Mouse (Mus musculus): ENCODE data around the gene Ostm1. TPM values are rescaled to one million over a fixed set of nuclear protein-coding genes. Genes with fewer than 3 reads are reported as not detected.

Ostm1 gene
- polyA plus RNA-seq, 1 experiment: 13.9 TPM

- Histone ChIP-seq H3K79me2 (ENCODE audit: control insufficient read depth, insufficient read depth) (no peaks in the 10 kb centered on the region), H3K36me3 (ENCODE audit: control insufficient read depth, insufficient read depth) (no peaks in the 10 kb centered on the region), H3K4me2 (ENCODE audit: low read depth) (no peak overlapping the region), H3K27me3 (ENCODE audit: control insufficient read depth, insufficient read depth, insufficient read length) (peaks cover 9% of the 10 kb centered on the region), H3K4me3 (no peak overlapping the region), H3ac (ENCODE audit: control insufficient read depth, insufficient read length) (no peak overlapping the region)
- TF ChIP-seq POLR2AphosphoS2 (IDR thresholded peaks at IDR 0.05; ENCODE audit: insufficient read length, low read depth) (no peak), USF1 (IDR thresholded peaks at IDR 0.05; ENCODE audit: low read depth) (no peak), POLR2A (IDR thresholded peaks at IDR 0.05; ENCODE audit: insufficient read length, low read depth) (no peak), TCF3 (IDR thresholded peaks at IDR 0.05; ENCODE audit: insufficient read length, low read depth) (no peak), MYOG (IDR thresholded peaks at IDR 0.05; ENCODE audit: control insufficient read depth in 1 of 3, insufficient read depth in 1 of 3, insufficient read length in 2 of 3, low read depth in 2 of 3) (no peak), E2F4 (IDR thresholded peaks at IDR 0.05; ENCODE audit: insufficient read depth) (no peak), MAX (IDR thresholded peaks at IDR 0.05; ENCODE audit: low read depth) (no peak), CEBPB (IDR thresholded peaks at IDR 0.05; ENCODE audit: insufficient read depth, poor library complexity, severe bottlenecking) (no peak), REST (IDR thresholded peaks at IDR 0.05; ENCODE audit: insufficient read depth, insufficient read length) (no peak)
These were observed 139.9 kb downstream of the Ostm1 start for GRCm38 (mm10) chr10:42723275-42724232.

GRCm38 (mm10) chr10:42729607-42730006, 146.0 kb downstream of the Ostm1 start:
- no peak overlapping the region for H3K4me3 ChIP-seq
- no peak overlapping the region for H3ac ChIP-seq (ENCODE audit: control insufficient read depth, insufficient read length)
- H3K27me3 ChIP-seq (ENCODE audit: control insufficient read depth, insufficient read depth, insufficient read length): peaks cover 6% of the 10 kb centered on the region
- TF ChIP-seq POLR2AphosphoS2 (IDR thresholded peaks at IDR 0.05; ENCODE audit: insufficient read length, low read depth) (no peak), REST (IDR thresholded peaks at IDR 0.05; ENCODE audit: insufficient read depth, insufficient read length) (no peak), USF1 (IDR thresholded peaks at IDR 0.05; ENCODE audit: low read depth) (no peak), SRF (IDR thresholded peaks at IDR 0.05; ENCODE audit: control insufficient read depth, insufficient read length, low read depth) (no peak), MYOD1 (IDR thresholded peaks at IDR 0.05; ENCODE audit: control insufficient read depth in 1 of 3, insufficient read length in 2 of 3, low read depth in 2 of 3) (no peak), E2F4 (IDR thresholded peaks at IDR 0.05; ENCODE audit: insufficient read depth) (no peak), TCF3 (IDR thresholded peaks at IDR 0.05; ENCODE audit: insufficient read length, low read depth) (no peak), TCF12 (IDR thresholded peaks at IDR 0.05; ENCODE audit: insufficient read depth, poor library complexity, severe bottlenecking) (no peak), POLR2A (IDR thresholded peaks at IDR 0.05; ENCODE audit: insufficient read length, low read depth) (no peak), MAX (IDR thresholded peaks at IDR 0.05; ENCODE audit: low read depth) (no peak), MYOG (IDR thresholded peaks at IDR 0.05; ENCODE audit: control insufficient read depth in 1 of 3, insufficient read depth in 1 of 3, insufficient read length in 2 of 3, low read depth in 2 of 3) (no peak), CEBPB (IDR thresholded peaks at IDR 0.05; ENCODE audit: insufficient read depth, poor library complexity, severe bottlenecking) (no peak)
- H3K79me2 ChIP-seq (ENCODE audit: control insufficient read depth, insufficient read depth): no peaks in the 10 kb centered on the region
- H3K4me2 ChIP-seq (ENCODE audit: low read depth): no peak overlapping the region
- H3K36me3 ChIP-seq (ENCODE audit: control insufficient read depth, insufficient read depth): no peaks in the 10 kb centered on the region

- Histone ChIP-seq H3K4me3 (no peak overlapping the region), H3K79me2 (ENCODE audit: control insufficient read depth, insufficient read depth) (no peaks in the 10 kb centered on the region), H3K36me3 (ENCODE audit: control insufficient read depth, insufficient read depth) (no peaks in the 10 kb centered on the region), H3ac (ENCODE audit: control insufficient read depth, insufficient read length) (no peak overlapping the region), H3K27me3 (ENCODE audit: control insufficient read depth, insufficient read depth, insufficient read length) (peaks cover 6% of the 10 kb centered on the region), H3K4me2 (ENCODE audit: low read depth) (no peak overlapping the region)
- TF ChIP-seq E2F4 (IDR thresholded peaks at IDR 0.05; ENCODE audit: insufficient read depth) (no peak), MAX (IDR thresholded peaks at IDR 0.05; ENCODE audit: low read depth) (no peak), MYOG (IDR thresholded peaks at IDR 0.05; ENCODE audit: control insufficient read depth in 1 of 3, insufficient read depth in 1 of 3, insufficient read length in 2 of 3, low read depth in 2 of 3) (no peak), POLR2A (IDR thresholded peaks at IDR 0.05; ENCODE audit: insufficient read length, low read depth) (no peak)
These were observed 151.0 kb downstream of the Ostm1 start for GRCm38 (mm10) chr10:42734546-42735060.

GRCm38 (mm10) chr10:42751813-42752212, 168.2 kb downstream of the Ostm1 start:
- H3ac ChIP-seq (ENCODE audit: control insufficient read depth, insufficient read length): no peak overlapping the region
- no peaks in the 10 kb centered on the region for H3K36me3 ChIP-seq (ENCODE audit: control insufficient read depth, insufficient read depth)
- H3K79me2 ChIP-seq (ENCODE audit: control insufficient read depth, insufficient read depth): no peaks in the 10 kb centered on the region

More at GRCm38 (mm10) chr10:42751813-42752212, 168.2 kb downstream of the Ostm1 start:
- Histone ChIP-seq H3K27me3 (ENCODE audit: control insufficient read depth, insufficient read depth, insufficient read length) (no peaks in the 10 kb centered on the region), H3K4me2 (ENCODE audit: low read depth) (no peak overlapping the region), H3K4me3 (no peak overlapping the region)
- TF ChIP-seq TCF3 (IDR thresholded peaks at IDR 0.05; ENCODE audit: insufficient read length, low read depth): no peak
- no peak for TF ChIP-seq CEBPB (IDR thresholded peaks at IDR 0.05; ENCODE audit: insufficient read depth, poor library complexity, severe bottlenecking)
- TF ChIP-seq E2F4 (IDR thresholded peaks at IDR 0.05; ENCODE audit: insufficient read depth): no peak

Other genes starting within 250 kb of the Ostm1 start
- 6.5 TPM for gene Afg1l, start 105.3 kb upstream of the Ostm1 start, polyA plus RNA-seq (2012; fragmentation: generic; extraction: Trizol)
- gene Snx3, start 81.8 kb upstream of the Ostm1 start, polyA plus RNA-seq (2012; fragmentation: generic; extraction: Trizol): 251 TPM
- gene Nr2e1, start 190 bp upstream of the Ostm1 start, polyA plus RNA-seq (2012; fragmentation: generic; extraction: Trizol): not detected
- 22.7 TPM for gene Sec63, start 177.7 kb downstream of the Ostm1 start, polyA plus RNA-seq (2012; fragmentation: generic; extraction: Trizol)

Data from myocyte (in vitro differentiated cells).